Mouse (Mus musculus) liver, embryonic 16.5 days (tissue): ENCODE results near the gene Agap1. TPM values are rescaled to one million over a fixed set of nuclear protein-coding genes. Genes with fewer than 3 reads are reported as not detected.

Experiments used
- ATAC-seq: fragments of 200-750 bp; cut with Nextera tagmentation; 2 replicates; pipeline ENCODE4 v1.8.0; 2017; ENCODE audit warnings: low read depth, mild to moderate bottlenecking, moderate number of reproducible peaks, moderate library complexity
- H3K27ac ChIP-seq: fragments of 300-500 bp; sonication (generic); 2 replicates; pipeline ENCODE4 v1.5.1; 2014; ENCODE audit warnings: mild to moderate bottlenecking, low read length
- H3K27me3 ChIP-seq: fragments of 300-500 bp; sonication (generic); 2 replicates; pipeline ENCODE4 v1.6.1; 2014; ENCODE audit warnings: low read depth, low read length, mixed read lengths; ENCODE audit not compliant: control insufficient read depth, insufficient read depth
- H3K36me3 ChIP-seq: fragments of 300-500 bp; sonication (generic); 2 replicates; pipeline ENCODE4 v1.6.1; 2014; ENCODE audit warnings: mild to moderate bottlenecking; ENCODE audit not compliant: control insufficient read depth, insufficient read depth
- H3K4me1 ChIP-seq: fragments of 300-500 bp; sonication (generic); 2 replicates; pipeline ENCODE4 v1.6.1; 2014; ENCODE audit warnings: low read depth, low read length, mixed read lengths; ENCODE audit not compliant: control insufficient read depth
- H3K4me2 ChIP-seq: fragments of 300-500 bp; sonication (generic); 2 replicates; pipeline ENCODE4 v1.6.1; 2014; ENCODE audit warnings: low read depth, low read length, mixed read lengths
- H3K4me3 ChIP-seq: fragments of 300-500 bp; sonication (generic); 2 replicates; pipeline ENCODE4 v1.5.1; 2014; ENCODE audit warnings: low read depth, mild to moderate bottlenecking, low read length
- H3K9ac ChIP-seq: fragments of 300-500 bp; sonication (generic); 2 replicates; pipeline ENCODE4 v1.6.1; 2014; ENCODE audit warnings: low read depth, low read length
- H3K9me3 ChIP-seq: fragments of 300-500 bp; sonication (generic); replicated peaks from 2 replicates; pipeline ENCODE4 v1.6.1; 2016; ENCODE audit warnings: low read length; ENCODE audit not compliant: control insufficient read depth
- WGBS: fragments of 180-500 bp; shearing (Covaris S2); extraction: QIAGEN DNeasy Blood & Tissue Kit; methylation state at CpG from one replicate; pipeline ENCODE4 v1.1.7; 2014; ENCODE audit not compliant: insufficient replicate concordance; 5-methylcytosine and 5-hydroxymethylcytosine counted together
- polyA plus RNA-seq: library from polyadenylated mRNA; unstranded; fragments of >200 nt; fragmentation: Nextera tagmentation; extraction: Ambion mirVana; gene quantifications from 2 replicates; pipeline ENCODE4 v1.2.1, GENCODE M21; 2015

Agap1 gene
- polyA plus RNA-seq, 1 experiment from 2014 or later, result 1.1 TPM

GRCm38 (mm10) chr1:89934316-89935260 lies 480.0 kb downstream of the Agap1 start:
- WGBS, result 42% methylated on average over 19 of the region's 19 CpGs

GRCm38 (mm10) chr1:89935493-89936348 lies 481.1 kb downstream of the Agap1 start:
- Histone ChIP-seq H3K9me3 (no peaks in the 10 kb centered on the region), H3K4me2 (no peak overlapping the region), H3K9ac (no peak overlapping the region), H3K36me3 (no peaks in the 10 kb centered on the region), H3K4me3 (no peak overlapping the region), H3K27me3 (peaks cover 82% of the 10 kb centered on the region), H3K4me1 (peaks cover 2% of the 10 kb centered on the region; the same call in 1 of the 2 replicates), H3K27ac (no peak overlapping the region)
- ATAC-seq, result no peak
- WGBS, result 13% methylated on average over 29 of the region's 29 CpGs

More at GRCm38 (mm10) chr1:89934316-89935260, 480.0 kb downstream of the Agap1 start:
- Histone ChIP-seq H3K27ac (no peak overlapping the region), H3K4me1 (no peaks in the 10 kb centered on the region; the same call in 1 of the 2 replicates), H3K9ac (no peak overlapping the region), H3K4me2 (no peak overlapping the region), H3K27me3 (peaks cover 83% of the 10 kb centered on the region), H3K9me3 (no peaks in the 10 kb centered on the region), H3K4me3 (no peak overlapping the region), H3K36me3 (no peaks in the 10 kb centered on the region)
- no peak for ATAC-seq

- Histone ChIP-seq H3K4me2 (no peak overlapping the region), H3K36me3 (no peaks in the 10 kb centered on the region), H3K4me1 (peaks cover 2% of the 10 kb centered on the region; the same call in 1 of the 2 replicates), H3K9ac (no peak overlapping the region), H3K4me3 (no peak overlapping the region), H3K27ac (no peak overlapping the region), H3K27me3 (peaks cover 76% of the 10 kb centered on the region), H3K9me3 (no peaks in the 10 kb centered on the region)
- ATAC-seq, result no peak
- WGBS, result 21% methylated on average over 16 of the region's 16 CpGs
These were observed 484.4 kb downstream of the Agap1 start for GRCm38 (mm10) chr1:89938884-89939595.

GRCm38 (mm10) chr1:89939596-89939960 lies 485.0 kb downstream of the Agap1 start:
- ATAC-seq, result no peak
- H3K9ac ChIP-seq, result no peak overlapping the region
- no peak overlapping the region for H3K4me2 ChIP-seq
- no peak overlapping the region for H3K27ac ChIP-seq
- H3K27me3 ChIP-seq, result peaks cover 75% of the 10 kb centered on the region
- H3K4me3 ChIP-seq, result no peak overlapping the region
- peaks cover 2% of the 10 kb centered on the region; the same call in 1 of the 2 replicates for H3K4me1 ChIP-seq
- no peaks in the 10 kb centered on the region for H3K36me3 ChIP-seq
- WGBS, result 14% methylated on average over 16 of the region's 16 CpGs
- no peaks in the 10 kb centered on the region for H3K9me3 ChIP-seq

- peak overlapping the region; percentile 5; the same call in 1 of the 2 replicates for H3K4me3 ChIP-seq
- 0 out of 2 replicates have a peak overlapping the region, but pooled peaks have one; percentile 8 for H3K4me2 ChIP-seq
- H3K4me1 ChIP-seq, result peaks cover 2% of the 10 kb centered on the region; the same call in 1 of the 2 replicates
- ATAC-seq, result no peak
- H3K9me3 ChIP-seq, result no peaks in the 10 kb centered on the region
- H3K27me3 ChIP-seq, result peaks cover 75% of the 10 kb centered on the region
- H3K36me3 ChIP-seq, result no peaks in the 10 kb centered on the region
- no peak overlapping the region for H3K27ac ChIP-seq
- H3K9ac ChIP-seq, result no peak overlapping the region
- WGBS, result 2% methylated on average over 34 of the region's 34 CpGs
These were observed 485.5 kb downstream of the Agap1 start for GRCm38 (mm10) chr1:89939981-89940726.

- Histone ChIP-seq H3K9ac (no peak overlapping the region), H3K27ac (no peak overlapping the region), H3K4me3 (no peak overlapping the region), H3K36me3 (no peaks in the 10 kb centered on the region), H3K4me2 (no peak overlapping the region), H3K27me3 (peaks cover 66% of the 10 kb centered on the region), H3K4me1 (peaks cover 2% of the 10 kb centered on the region; the same call in 1 of the 2 replicates), H3K9me3 (no peaks in the 10 kb centered on the region)
- ATAC-seq, result no peak
- WGBS, result 15% methylated on average over 15 of the region's 15 CpGs
These were observed 486.4 kb downstream of the Agap1 start for GRCm38 (mm10) chr1:89940961-89941524.

GRCm38 (mm10) chr1:89941701-89942381 lies 487.2 kb downstream of the Agap1 start:
- Histone ChIP-seq H3K9me3 (no peaks in the 10 kb centered on the region), H3K4me2 (0 out of 2 replicates have a peak overlapping the region, but pooled peaks have one; percentile 24), H3K36me3 (no peaks in the 10 kb centered on the region), H3K4me3 (no peak overlapping the region), H3K27ac (no peak overlapping the region), H3K27me3 (peaks cover 58% of the 10 kb centered on the region), H3K4me1 (peaks cover 2% of the 10 kb centered on the region; the same call in 1 of the 2 replicates), H3K9ac (no peak overlapping the region)
- 3% methylated on average over 40 of the region's 40 CpGs for WGBS
- ATAC-seq, result no peak
